Mouse (Mus musculus) spleen, adult 2 months (tissue): Measurements from ENCODE around the gene Lsm4. TPM values are rescaled to one million over a fixed set of nuclear protein-coding genes. Genes with fewer than 3 reads are reported as not detected.

Experiments used
- DNase-seq, 2 experiments: peaks; one replicate each; pipeline versions ENCODE4 v3.0.0 to v3.0.0-alpha.2; 2012 to 2021; ENCODE audit warnings: low spot score in 2 of 2, low read depth in 1 of 2
- H3K27ac ChIP-seq: fragments of 200-500 bp; 2 replicates; pipeline ENCODE4 v1.5.1; 2012; ENCODE audit warnings: low read length, inconsistent platforms; ENCODE audit not compliant: insufficient read depth
- H3K27me3 ChIP-seq: fragments of 200-500 bp; 2 replicates; pipeline ENCODE4 v1.6.1; 2012; ENCODE audit warnings: mild to moderate bottlenecking, moderate library complexity, low read length, inconsistent platforms; ENCODE audit not compliant: control insufficient read depth, insufficient read depth
- H3K36me3 ChIP-seq: fragments of 200-500 bp; 2 replicates; pipeline ENCODE4 v1.6.1; 2012; ENCODE audit warnings: mild to moderate bottlenecking, low read length, inconsistent platforms; ENCODE audit not compliant: control insufficient read depth, insufficient read depth
- H3K4me1 ChIP-seq: fragments of 200-500 bp; 2 replicates; pipeline ENCODE4 v1.6.1; 2011; ENCODE audit warnings: inconsistent platforms; ENCODE audit not compliant: control insufficient read depth, insufficient read depth, insufficient read length
- H3K4me3 ChIP-seq: fragments of 200-500 bp; 2 replicates; pipeline ENCODE4 v1.5.1; 2011; ENCODE audit warnings: mild to moderate bottlenecking, inconsistent platforms; ENCODE audit not compliant: insufficient read depth, insufficient read length; ENCODE audit errors: extremely low read depth
- CTCF ChIP-seq: fragments of 200-500 bp; IDR thresholded peaks from 2 replicates; pipeline ENCODE4 v1.5.1; 2011; ENCODE audit warnings: mild to moderate bottlenecking, inconsistent platforms; ENCODE audit not compliant: insufficient read depth, insufficient read length, insufficient replicate concordance; ENCODE audit errors: extremely low read depth
- POLR2A ChIP-seq: fragments of 200-500 bp; IDR thresholded peaks from 2 replicates; pipeline ENCODE4 v1.6.1; 2011; ENCODE audit warnings: low read depth, low read length, inconsistent platforms
- WGBS: fragments of 180-500 bp; shearing (Covaris S2); methylation state at CpG from one replicate; pipeline ENCODE4 v1.1.7; 2018; 5-methylcytosine and 5-hydroxymethylcytosine counted together
- polyA plus RNA-seq: library from polyadenylated mRNA; depleted of rRNA; stranded (reverse); fragments of >200 nt; gene quantifications from 2 replicates; pipeline ENCODE4 v1.2.3, GENCODE M21; 2012

The Lsm4 gene
- polyA plus RNA-seq, 1 experiment: 109 TPM

DNA sequence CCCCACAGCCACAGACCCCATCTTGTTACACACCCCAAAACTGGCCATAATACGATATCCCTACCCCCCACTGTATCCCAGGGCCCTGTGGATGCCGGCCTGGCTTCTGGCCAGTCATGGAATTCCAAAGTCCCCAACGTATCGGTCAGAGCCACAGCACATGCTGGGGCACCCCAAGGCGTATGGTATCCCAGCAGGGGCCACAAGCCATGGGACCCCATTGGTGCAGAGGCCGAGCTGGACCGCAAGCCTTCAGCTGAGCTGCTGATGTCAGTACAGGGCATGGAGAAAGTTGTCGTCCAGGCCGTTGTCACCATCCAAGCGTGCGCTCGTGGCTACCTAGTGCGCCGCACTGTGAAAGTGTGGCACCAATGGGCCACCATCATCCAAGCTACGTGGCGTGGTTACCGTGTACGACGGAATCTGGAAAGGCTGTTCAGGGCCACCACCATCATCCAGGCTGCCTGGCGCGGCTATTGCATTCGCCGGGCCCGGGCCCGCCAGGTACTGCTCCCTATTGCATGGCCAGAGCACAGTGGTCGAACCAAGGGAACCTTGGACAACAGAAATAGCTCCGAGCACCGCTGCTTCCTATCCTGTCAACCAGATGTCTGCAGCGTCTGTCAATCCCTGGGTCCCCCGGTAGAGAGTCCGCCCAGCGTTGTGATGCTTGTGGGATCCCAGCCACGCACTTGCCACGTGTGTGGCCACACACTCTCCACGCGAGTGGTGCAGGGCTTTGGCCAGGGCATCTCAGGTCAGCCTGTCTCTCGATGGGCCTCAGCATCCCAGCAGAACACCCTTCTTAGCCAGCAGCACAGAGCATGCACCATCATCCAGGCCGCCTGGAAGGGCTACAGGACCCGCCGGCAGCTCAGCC, 43.7 kb downstream of the Lsm4 start:
- Histone ChIP-seq H3K4me3 (no peak overlapping the region), H3K4me1 (peaks cover 3% of the 10 kb centered on the region), H3K36me3 (no peaks in the 10 kb centered on the region), H3K27me3 (no peaks in the 10 kb centered on the region), H3K27ac (no peak overlapping the region)
- 91% methylated on average over 40 of the region's 40 CpGs for WGBS
- no peak for TF ChIP-seq CTCF
- no peak for TF ChIP-seq POLR2A
- no peak for DNase-seq

DNA sequence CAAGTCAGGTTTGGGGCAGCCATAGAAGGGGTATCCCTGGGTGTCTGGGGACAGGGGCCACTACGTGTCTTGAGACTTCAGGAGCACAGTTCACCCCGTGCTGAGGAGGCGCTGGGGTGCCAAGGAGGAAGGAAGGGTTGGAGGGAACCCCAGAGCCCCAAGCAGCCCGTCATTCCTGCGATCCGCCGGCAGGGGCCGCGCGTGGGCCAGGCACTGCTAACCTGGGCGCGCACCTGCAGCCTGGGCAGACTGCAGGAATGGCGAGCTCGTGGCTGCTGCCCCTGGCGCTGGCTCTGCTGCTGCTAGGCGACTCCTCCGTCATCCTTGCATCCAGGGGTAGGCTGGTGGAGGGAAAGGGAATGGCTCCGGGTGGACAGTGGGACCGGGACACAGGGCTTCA, 45.2 kb downstream of the Lsm4 start, which contains the start of gene Gm3336:
Gm3336 (plus strand) TSS at position 247 of the 400 bp plus-strand sequence.
- 2% methylated on average over 19 of the region's 19 CpGs for WGBS
- H3K36me3 ChIP-seq: no peaks in the 10 kb centered on the region
- peaks cover 3% of the 10 kb centered on the region for H3K4me1 ChIP-seq
- H3K27ac ChIP-seq: no peak within 1 kb of the TSS
- H3K4me3 ChIP-seq: no peak within 1 kb of the TSS
- no peaks in the 10 kb centered on the region for H3K27me3 ChIP-seq
- DNase-seq: peak in 1 of 2 experiments; percentile 76
- TF ChIP-seq POLR2A (no peak), CTCF (peak; percentile 97)

DNA sequence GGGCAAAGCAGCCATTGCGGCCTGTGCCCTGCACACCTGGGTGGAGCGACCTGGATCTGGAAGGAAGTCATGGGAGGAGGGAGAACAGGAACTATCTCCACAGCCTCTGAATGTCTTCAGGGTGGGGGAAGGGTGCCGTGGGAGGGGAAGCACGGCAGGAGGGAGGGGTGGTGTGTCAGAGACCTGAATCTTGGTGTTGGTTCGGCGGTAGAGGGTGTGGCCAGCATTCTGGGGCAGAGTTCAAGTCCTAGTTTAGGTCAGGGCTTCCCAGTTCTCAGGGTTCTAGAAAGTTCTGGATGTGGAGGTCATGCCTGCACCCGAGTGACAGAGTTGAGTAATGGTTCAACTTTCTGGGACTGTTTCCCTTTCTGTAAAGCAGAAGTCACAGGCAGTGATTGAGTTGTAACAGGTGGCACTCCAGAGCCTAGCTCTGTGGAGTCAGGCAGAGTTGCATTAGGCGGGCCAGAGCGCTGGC, 46.8 kb downstream of the Lsm4 start:
- WGBS: 26% methylated on average over 9 of the region's 9 CpGs
- no peaks in the 10 kb centered on the region for H3K36me3 ChIP-seq
- H3K27me3 ChIP-seq: no peaks in the 10 kb centered on the region
- H3K4me3 ChIP-seq: no peak overlapping the region
- DNase-seq: no peak
- TF ChIP-seq POLR2A (no peak), CTCF (no peak)
- 0 out of 2 replicates have a peak overlapping the region, but pooled peaks have one; percentile 8 for H3K27ac ChIP-seq
- peaks cover 3% of the 10 kb centered on the region for H3K4me1 ChIP-seq

DNA sequence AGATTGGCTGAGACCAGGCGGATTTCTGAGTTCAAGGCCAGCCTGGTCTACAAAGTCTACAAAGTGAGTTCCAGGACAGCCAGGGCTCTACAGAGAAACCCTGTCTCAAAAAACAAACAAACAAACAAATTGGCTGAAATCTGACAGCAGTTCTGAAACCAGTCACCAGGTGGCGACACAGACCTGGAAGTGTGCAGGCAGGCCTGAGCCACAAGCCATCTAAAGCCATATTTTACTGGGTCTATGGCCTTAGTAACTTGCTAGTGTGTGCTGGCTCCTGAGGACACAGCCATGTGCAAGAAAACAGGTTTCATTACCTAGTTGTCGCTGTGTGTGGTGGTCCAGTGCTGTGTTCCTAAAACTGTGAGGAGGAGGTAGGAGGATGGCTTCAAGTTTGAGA, 47.7 kb downstream of the Lsm4 start:
- no peak overlapping the region for H3K27ac ChIP-seq
- peaks cover 3% of the 10 kb centered on the region for H3K4me1 ChIP-seq
- H3K27me3 ChIP-seq: no peaks in the 10 kb centered on the region
- TF ChIP-seq POLR2A: no peak
- peak; percentile 96; the same call in 1 of the 2 replicates for TF ChIP-seq CTCF
- 6% methylated on average over 3 of the region's 3 CpGs for WGBS
- no peak overlapping the region for H3K4me3 ChIP-seq
- DNase-seq: peak in 1 of 2 experiments; percentile 66
- no peaks in the 10 kb centered on the region for H3K36me3 ChIP-seq

DNA sequence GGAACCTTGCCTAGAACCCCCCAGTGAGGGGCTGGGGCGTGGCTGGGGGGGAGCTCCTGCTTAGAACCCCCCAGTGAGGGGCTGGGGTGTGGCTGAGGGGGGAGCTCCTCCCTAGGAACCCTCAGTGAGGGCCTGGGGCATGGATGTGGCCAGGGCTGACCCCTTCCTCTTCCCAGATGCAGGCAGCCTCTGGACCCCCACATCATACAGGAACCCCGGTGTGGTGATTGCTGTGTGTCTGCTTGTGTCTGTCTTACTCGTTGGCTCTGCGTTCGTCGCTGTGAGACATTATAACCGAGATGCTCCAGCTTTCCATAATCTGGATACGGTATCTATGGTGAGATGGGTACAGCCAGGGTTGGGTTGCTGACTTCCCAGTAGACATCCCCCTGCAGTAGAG, 48.6 kb downstream of the Lsm4 start:
- H3K36me3 ChIP-seq: no peaks in the 10 kb centered on the region
- no peak overlapping the region for H3K4me3 ChIP-seq
- 93% methylated on average over 8 of the region's 8 CpGs for WGBS
- peaks cover 3% of the 10 kb centered on the region for H3K4me1 ChIP-seq
- no peaks in the 10 kb centered on the region for H3K27me3 ChIP-seq
- DNase-seq: no peak
- H3K27ac ChIP-seq: no peak overlapping the region
- TF ChIP-seq POLR2A: no peak
- TF ChIP-seq CTCF: no peak

DNA sequence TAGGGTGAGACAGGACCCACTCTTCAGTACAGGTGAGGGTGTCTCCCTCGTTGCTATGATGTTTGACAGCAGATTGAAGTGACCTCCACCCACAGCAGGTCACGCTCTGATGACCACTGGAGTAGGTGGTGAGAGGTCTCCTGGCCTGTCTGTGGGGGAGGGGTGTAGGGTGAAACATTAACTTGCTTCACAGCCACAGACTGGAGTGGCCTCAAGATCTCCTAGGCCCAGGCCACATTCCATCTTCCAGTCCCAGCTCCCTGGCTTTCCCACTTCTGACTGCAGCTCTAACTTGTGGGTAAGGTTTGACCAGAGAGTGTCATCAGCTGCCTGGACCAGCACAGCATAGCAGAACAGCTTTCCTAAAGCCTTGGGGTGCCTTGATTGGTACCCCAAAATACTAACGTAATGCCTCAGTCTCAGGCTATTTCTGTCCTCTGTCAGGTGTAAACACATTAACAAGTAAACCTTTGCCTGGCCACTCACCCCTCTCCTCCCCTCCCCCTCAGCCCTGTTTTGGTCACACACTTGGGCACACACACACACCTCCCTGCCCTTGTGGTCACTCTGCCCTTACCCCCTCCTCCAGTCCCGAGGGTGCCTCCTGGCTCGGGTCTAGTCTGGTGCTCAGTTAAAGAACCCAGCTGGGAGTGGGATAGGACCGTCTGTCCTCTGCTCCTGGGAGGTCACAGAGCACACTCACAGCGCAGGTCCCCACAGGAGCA, 50.6 kb downstream of the Lsm4 start, which contains the start of gene Pde4c:
Pde4c (plus strand) TSS at position 235 of the 725 bp plus-strand sequence.
- TF ChIP-seq POLR2A: no peak
- DNase-seq: no peak
- Histone ChIP-seq H3K4me3 (no peak within 1 kb of the TSS), H3K27ac (no peak within 1 kb of the TSS), H3K36me3 (no peaks in the 10 kb centered on the region), H3K27me3 (no peaks in the 10 kb centered on the region), H3K4me1 (peaks cover under 1% of the 10 kb centered on the region; the same call in 1 of the 2 replicates)
- 71% methylated on average over 7 of the region's 7 CpGs for WGBS
